Mouse (Mus musculus): ENCODE results near the gene Gm5294. TPM values are rescaled to one million over a fixed set of nuclear protein-coding genes. Genes with fewer than 3 reads are reported as not detected.

Gene Gm5294
- polyA plus RNA-seq (2016; fragmentation: Nextera tagmentation; extraction: Ambion mirVana): not detected in 2 replicates

- no peak within 1 kb of the TSS; the same call in 1 of the 2 replicates for H3K9ac ChIP-seq (replicated peaks)
- H3K36me3 ChIP-seq: no peaks in the 10 kb centered on the region
- H3K27me3 ChIP-seq: peaks cover 67% of the 10 kb centered on the region
- peaks cover 9% of the 10 kb centered on the region for H3K4me1 ChIP-seq (replicated peaks)
- H3K4me2 ChIP-seq: peak within 1 kb of the TSS; percentile 62
- H3K27ac ChIP-seq: no peak within 1 kb of the TSS
- peaks cover 4% of the 10 kb centered on the region; the same call in 1 of the 2 replicates for H3K9me3 ChIP-seq
- ATAC-seq (ENCODE audit: insufficient number of reproducible peaks, insufficient read depth, low FRiP score, low TSS enrichment, low read depth): no peak
- WGBS: 4% methylated on average over 21 of the region's 21 CpGs
- peak within 1 kb of the TSS; percentile 34 for H3K4me3 ChIP-seq (replicated peaks)
These were observed at the start of gene Gm5294 for GRCm38 (mm10) chr5:138819780-138820179. TSS of gene Gm5294 (plus strand) at chr5:138820080.

GRCm38 (mm10) chr5:138775096-138775495 is 44.8 kb upstream of the Gm5294 start:
- H3K4me1 ChIP-seq (replicated peaks): peaks cover 5% of the 10 kb centered on the region; the same call in 1 of the 2 replicates
- 90% methylated on average over 5 of the region's 5 CpGs for WGBS
- no peaks in the 10 kb centered on the region for H3K36me3 ChIP-seq
- H3K9ac ChIP-seq (replicated peaks): no peak overlapping the region
- no peak overlapping the region for H3K27ac ChIP-seq
- H3K4me3 ChIP-seq (replicated peaks): no peak overlapping the region
- no peaks in the 10 kb centered on the region for H3K9me3 ChIP-seq
- no peaks in the 10 kb centered on the region for H3K27me3 ChIP-seq
- no peak for ATAC-seq (ENCODE audit: insufficient number of reproducible peaks, insufficient read depth, low FRiP score, low TSS enrichment, low read depth)
- no peak overlapping the region for H3K4me2 ChIP-seq

GRCm38 (mm10) chr5:138776346-138776745 is 43.5 kb upstream of the Gm5294 start:
- 65% methylated on average over 1 of the region's 1 CpGs for WGBS
- no peak for ATAC-seq (ENCODE audit: insufficient number of reproducible peaks, insufficient read depth, low FRiP score, low TSS enrichment, low read depth)
- Histone ChIP-seq H3K9me3 (no peaks in the 10 kb centered on the region), H3K4me2 (no peak overlapping the region), H3K27me3 (no peaks in the 10 kb centered on the region), H3K27ac (no peak overlapping the region), H3K4me1 (replicated peaks) (peaks cover 8% of the 10 kb centered on the region), H3K4me3 (replicated peaks) (no peak overlapping the region), H3K9ac (replicated peaks) (no peak overlapping the region), H3K36me3 (no peaks in the 10 kb centered on the region)

GRCm38 (mm10) chr5:138778731-138779463 is 41.0 kb upstream of the Gm5294 start:
- 0 out of 2 replicates have a peak, but pooled peaks have one; percentile 40 for ATAC-seq (ENCODE audit: insufficient number of reproducible peaks, insufficient read depth, low FRiP score, low TSS enrichment, low read depth)
- H3K4me2 ChIP-seq: no peak overlapping the region
- WGBS: 64% methylated on average over 9 of the region's 9 CpGs

GRCm38 (mm10) chr5:138779655-138780054 is 40.2 kb upstream of the Gm5294 start:
- no peak for ATAC-seq (ENCODE audit: insufficient number of reproducible peaks, insufficient read depth, low FRiP score, low TSS enrichment, low read depth)
- no peaks in the 10 kb centered on the region for H3K9me3 ChIP-seq
- peaks cover 12% of the 10 kb centered on the region for H3K4me1 ChIP-seq (replicated peaks)
- no peaks in the 10 kb centered on the region for H3K36me3 ChIP-seq
- no peak overlapping the region for H3K4me2 ChIP-seq
- no peak overlapping the region for H3K27ac ChIP-seq
- no peak overlapping the region for H3K4me3 ChIP-seq (replicated peaks)
- H3K27me3 ChIP-seq: no peaks in the 10 kb centered on the region
- 54% methylated on average over 3 of the region's 3 CpGs for WGBS
- H3K9ac ChIP-seq (replicated peaks): no peak overlapping the region

More at GRCm38 (mm10) chr5:138778731-138779463, 41.0 kb upstream of the Gm5294 start:
- no peaks in the 10 kb centered on the region for H3K9me3 ChIP-seq
- no peaks in the 10 kb centered on the region for H3K27me3 ChIP-seq
- no peak overlapping the region for H3K27ac ChIP-seq
- H3K9ac ChIP-seq (replicated peaks): no peak overlapping the region
- H3K36me3 ChIP-seq: no peaks in the 10 kb centered on the region
- H3K4me1 ChIP-seq (replicated peaks): peaks cover 12% of the 10 kb centered on the region
- no peak overlapping the region for H3K4me3 ChIP-seq (replicated peaks)

GRCm38 (mm10) chr5:138782697-138783096 is 37.2 kb upstream of the Gm5294 start:
- H3K4me1 ChIP-seq (replicated peaks): peaks cover 12% of the 10 kb centered on the region
- H3K4me3 ChIP-seq (replicated peaks): no peak overlapping the region
- ATAC-seq (ENCODE audit: insufficient number of reproducible peaks, insufficient read depth, low FRiP score, low TSS enrichment, low read depth): no peak
- H3K9ac ChIP-seq (replicated peaks): no peak overlapping the region
- no peaks in the 10 kb centered on the region for H3K9me3 ChIP-seq
- H3K27me3 ChIP-seq: peaks cover 5% of the 10 kb centered on the region; the same call in 1 of the 2 replicates
- no peak overlapping the region for H3K27ac ChIP-seq
- 89% methylated on average over 1 of the region's 1 CpGs for WGBS
- H3K36me3 ChIP-seq: no peaks in the 10 kb centered on the region
- no peak overlapping the region for H3K4me2 ChIP-seq

GRCm38 (mm10) chr5:138783181-138783580 is 36.7 kb upstream of the Gm5294 start:
- peaks cover 5% of the 10 kb centered on the region; the same call in 1 of the 2 replicates for H3K27me3 ChIP-seq
- 77% methylated on average over 8 of the region's 8 CpGs for WGBS
- ATAC-seq (ENCODE audit: insufficient number of reproducible peaks, insufficient read depth, low FRiP score, low TSS enrichment, low read depth): no peak
- H3K9ac ChIP-seq (replicated peaks): no peak overlapping the region
- H3K4me2 ChIP-seq: no peak overlapping the region
- no peaks in the 10 kb centered on the region for H3K36me3 ChIP-seq
- H3K9me3 ChIP-seq: no peaks in the 10 kb centered on the region
- peaks cover 12% of the 10 kb centered on the region for H3K4me1 ChIP-seq (replicated peaks)
- H3K4me3 ChIP-seq (replicated peaks): no peak overlapping the region
- no peak overlapping the region for H3K27ac ChIP-seq

GRCm38 (mm10) chr5:138785986-138786515 is 33.8 kb upstream of the Gm5294 start:
- no peak overlapping the region for H3K4me2 ChIP-seq
- H3K9me3 ChIP-seq: no peaks in the 10 kb centered on the region
- ATAC-seq (ENCODE audit: insufficient number of reproducible peaks, insufficient read depth, low FRiP score, low TSS enrichment, low read depth): no peak
- H3K27me3 ChIP-seq: peaks cover 5% of the 10 kb centered on the region; the same call in 1 of the 2 replicates
- H3K9ac ChIP-seq (replicated peaks): no peak overlapping the region
- 0 out of 2 replicates have a peak, but pooled peaks cover 4% of the 10 kb centered on the region for H3K4me1 ChIP-seq (replicated peaks)
- H3K27ac ChIP-seq: no peak overlapping the region
- 83% methylated on average over 3 of the region's 3 CpGs for WGBS
- H3K36me3 ChIP-seq: no peaks in the 10 kb centered on the region
- H3K4me3 ChIP-seq (replicated peaks): no peak overlapping the region

GRCm38 (mm10) chr5:138787648-138788047 is 32.2 kb upstream of the Gm5294 start:
- Histone ChIP-seq H3K9ac (replicated peaks) (no peak overlapping the region), H3K4me2 (no peak overlapping the region), H3K36me3 (no peaks in the 10 kb centered on the region), H3K4me1 (replicated peaks) (0 out of 2 replicates have a peak, but pooled peaks cover 3% of the 10 kb centered on the region), H3K4me3 (replicated peaks) (no peak overlapping the region), H3K9me3 (no peaks in the 10 kb centered on the region), H3K27me3 (peaks cover 5% of the 10 kb centered on the region; the same call in 1 of the 2 replicates), H3K27ac (no peak overlapping the region)
- ATAC-seq (ENCODE audit: insufficient number of reproducible peaks, insufficient read depth, low FRiP score, low TSS enrichment, low read depth): no peak
- 86% methylated on average over 7 of the region's 7 CpGs for WGBS

- H3K36me3 ChIP-seq: no peaks in the 10 kb centered on the region
- 60% methylated on average over 11 of the region's 11 CpGs for WGBS
- H3K4me1 ChIP-seq (replicated peaks): no peaks in the 10 kb centered on the region
- H3K9me3 ChIP-seq: no peaks in the 10 kb centered on the region
- peaks cover 5% of the 10 kb centered on the region; the same call in 1 of the 2 replicates for H3K27me3 ChIP-seq
- no peak overlapping the region for H3K4me2 ChIP-seq
- no peak overlapping the region for H3K9ac ChIP-seq (replicated peaks)
- H3K27ac ChIP-seq: no peak overlapping the region
- no peak overlapping the region for H3K4me3 ChIP-seq (replicated peaks)
- ATAC-seq (ENCODE audit: insufficient number of reproducible peaks, insufficient read depth, low FRiP score, low TSS enrichment, low read depth): no peak
These were observed 31.2 kb upstream of the Gm5294 start for GRCm38 (mm10) chr5:138788481-138789211.

- Histone ChIP-seq H3K4me1 (replicated peaks) (no peaks in the 10 kb centered on the region), H3K9me3 (no peaks in the 10 kb centered on the region), H3K27ac (no peak overlapping the region), H3K27me3 (peaks cover 5% of the 10 kb centered on the region; the same call in 1 of the 2 replicates), H3K36me3 (no peaks in the 10 kb centered on the region), H3K4me2 (no peak overlapping the region), H3K9ac (replicated peaks) (no peak overlapping the region), H3K4me3 (replicated peaks) (no peak overlapping the region)
- ATAC-seq (ENCODE audit: insufficient number of reproducible peaks, insufficient read depth, low FRiP score, low TSS enrichment, low read depth): no peak
- 86% methylated on average over 11 of the region's 11 CpGs for WGBS
These were observed 28.9 kb upstream of the Gm5294 start for GRCm38 (mm10) chr5:138790954-138791480.
